Mouse (Mus musculus) urinary bladder, postnatal 4 days (tissue): ENCODE results near the gene Fut2.
A peak's percentile ranks its signal among the peaks of the same experiment; 100 is the strongest.

Experiments
- DNase-seq, 2 experiments: peaks; one replicate each; pipeline ENCODE4 v3.0.0; 2021 to 2022; ENCODE audit warnings: low spot score in 2 of 2

Gene Fut2

DNA sequence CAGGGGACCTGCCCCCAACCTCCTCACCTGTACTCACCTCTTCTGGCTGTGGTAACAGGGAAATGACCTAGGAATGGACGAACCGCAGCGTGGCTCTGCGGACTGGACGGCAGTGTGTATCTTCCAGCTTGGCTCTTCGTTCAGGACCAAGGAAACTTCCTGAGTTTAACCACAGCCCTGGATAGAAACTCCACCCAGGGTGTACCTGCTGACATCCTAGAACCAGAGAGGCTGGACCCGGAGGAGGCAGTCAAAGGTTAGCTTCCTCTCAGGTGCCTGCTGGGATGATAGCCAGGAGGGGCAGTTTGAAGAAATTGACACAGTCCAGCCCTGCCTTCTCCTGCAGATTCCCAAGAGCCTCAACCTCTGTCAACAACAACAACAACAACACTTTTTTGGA, at the start of gene Fut2:
TSS of gene Fut2 (minus strand) at position 234 of the 400 bp plus-strand sequence.
- DNase-seq, result no peak

DNA sequence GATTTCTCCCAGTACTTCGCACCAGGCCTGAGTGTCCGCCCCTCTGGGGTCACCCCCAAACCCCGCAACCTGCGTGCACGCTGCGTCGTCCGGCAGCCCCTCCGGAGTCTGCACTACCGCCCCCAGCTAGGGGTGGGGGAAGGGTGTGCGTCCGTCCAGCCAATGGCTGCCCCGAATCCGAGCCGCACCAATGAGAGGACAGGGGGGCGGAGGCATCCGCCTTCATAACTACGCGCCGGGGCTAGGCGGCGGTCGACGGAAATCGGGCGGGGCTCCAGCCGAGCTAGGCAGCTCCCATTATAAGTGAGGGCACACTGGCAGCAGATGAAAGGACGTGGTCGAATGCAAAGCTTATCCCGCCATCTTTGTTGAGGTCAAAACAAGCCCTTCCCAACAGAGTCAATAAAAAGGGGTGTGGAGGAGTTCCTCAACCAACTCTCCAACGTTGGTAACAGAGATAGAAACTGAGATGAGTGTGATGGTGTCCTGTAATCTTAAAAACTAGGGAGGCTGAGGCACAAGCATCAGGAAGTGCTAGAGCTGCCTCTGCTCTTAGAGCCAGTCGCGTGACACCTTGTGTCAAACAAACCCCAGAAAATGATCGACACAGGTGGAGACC, 49.0 kb upstream of the Fut2 start, which contains the start of gene Rpl18:
TSS of gene Rpl18 (plus strand) at position 368 of the 619 bp plus-strand sequence.
- peak; percentile 98 to 99 for DNase-seq

DNA sequence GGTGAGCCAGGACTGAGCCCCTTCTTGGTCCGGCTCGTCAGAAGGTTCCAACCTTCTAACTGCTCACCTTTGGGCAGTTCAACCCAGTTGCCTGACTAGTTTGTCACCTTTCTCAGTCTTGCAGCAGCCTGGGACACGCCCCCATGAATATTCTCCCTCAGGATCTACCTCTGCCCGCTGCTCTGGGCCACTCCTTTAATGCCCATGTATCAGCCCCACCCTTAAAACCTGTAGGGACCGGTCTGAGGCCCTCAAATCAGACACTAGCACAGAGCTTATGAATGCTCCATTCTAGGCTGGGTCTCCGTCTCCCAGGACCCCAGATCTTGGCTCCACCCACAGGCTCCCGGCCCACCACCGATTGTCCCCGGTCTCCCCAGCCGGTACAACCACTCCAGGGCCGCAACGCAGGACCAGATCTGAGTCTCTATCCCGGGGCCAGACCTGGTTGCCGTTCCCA, 48.5 kb upstream of the Fut2 start:
- no peak for DNase-seq

DNA sequence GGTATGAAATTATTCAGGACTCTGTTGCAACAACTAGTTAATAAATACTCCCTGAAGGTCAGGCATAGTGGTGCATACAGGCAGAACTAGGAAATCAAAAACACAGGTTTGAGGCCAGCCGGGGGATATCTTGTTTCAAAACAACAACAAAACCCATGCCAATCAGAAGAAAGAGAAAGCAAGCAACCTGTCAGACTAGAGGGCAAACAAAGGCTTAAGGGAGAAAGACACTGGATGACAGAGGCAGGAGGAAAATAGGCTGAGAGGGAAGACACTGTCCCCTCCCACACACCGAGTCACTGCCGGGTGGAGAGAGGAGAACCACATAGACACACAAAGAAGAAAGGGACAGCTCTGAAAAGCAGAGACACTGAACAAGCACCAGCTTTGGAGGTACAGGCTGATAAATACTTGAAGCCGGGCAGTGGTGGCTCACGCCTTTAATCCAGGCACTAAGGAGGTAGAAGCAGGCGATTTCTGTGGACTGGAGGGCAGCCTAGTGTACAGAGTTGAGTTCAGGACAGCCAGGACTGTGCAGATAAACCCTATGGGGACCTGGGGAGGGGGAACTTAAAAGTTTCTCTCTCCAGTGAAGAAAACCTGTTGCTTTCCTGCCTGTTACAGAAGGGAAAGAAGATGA, 47.8 kb upstream of the Fut2 start:
- DNase-seq, result no peak

DNA sequence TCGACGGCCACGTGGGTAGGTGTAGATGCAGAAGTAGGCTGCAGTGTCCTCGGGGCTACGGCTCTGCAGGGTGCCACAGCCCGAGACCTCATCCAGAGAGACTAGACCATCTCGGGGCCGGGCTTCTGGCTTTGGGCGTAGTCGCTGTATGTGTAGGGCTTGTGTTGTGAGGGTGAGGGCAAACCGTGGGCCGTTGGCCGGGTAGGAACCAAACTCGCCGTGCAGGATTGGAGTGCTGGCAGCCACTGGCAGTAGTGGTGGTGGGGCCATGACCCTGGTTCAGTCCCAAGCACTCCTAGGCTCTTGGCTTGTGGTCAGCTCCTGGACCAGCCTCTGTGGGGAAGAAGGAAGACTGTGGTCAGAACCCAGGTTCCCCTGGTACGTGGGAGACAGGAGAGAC, 47.2 kb upstream of the Fut2 start:
- DNase-seq, result no peak

DNA sequence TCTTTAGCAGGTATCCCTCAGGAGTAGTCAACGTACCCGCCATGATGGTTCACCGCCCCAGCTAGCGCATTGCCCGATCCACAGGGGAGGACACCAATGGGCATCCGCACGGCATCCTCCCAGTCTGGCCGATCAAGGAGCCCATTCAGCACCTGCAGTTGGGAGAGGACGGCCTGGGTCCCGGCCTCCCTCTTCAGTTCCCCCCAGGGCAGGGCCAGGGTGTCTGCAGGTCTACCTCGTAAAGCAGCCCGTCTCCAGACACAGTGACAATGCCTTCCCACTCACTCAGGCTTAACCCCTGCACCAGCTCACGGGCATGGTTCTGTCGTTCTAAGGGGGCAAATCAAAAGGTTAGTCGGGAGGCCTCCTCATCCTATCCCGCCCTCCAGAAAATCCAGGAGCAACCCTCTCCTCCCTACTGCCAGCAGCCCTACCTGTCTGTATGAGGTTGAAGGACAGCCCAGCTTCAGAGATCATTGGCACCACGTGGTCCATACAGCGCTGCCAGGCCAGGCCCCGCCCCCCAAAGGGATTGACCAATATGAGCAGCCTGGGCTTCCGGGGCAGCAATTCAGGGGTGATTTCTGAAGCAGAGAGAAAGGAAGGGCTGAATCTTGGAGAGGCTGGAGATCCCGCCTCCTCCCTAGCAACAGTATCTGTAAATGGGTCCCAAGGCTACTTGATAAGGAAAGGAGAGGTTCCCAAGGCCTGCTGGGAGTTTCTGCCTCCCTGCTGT, 46.0 kb upstream of the Fut2 start:
- DNase-seq, result no peak

DNA sequence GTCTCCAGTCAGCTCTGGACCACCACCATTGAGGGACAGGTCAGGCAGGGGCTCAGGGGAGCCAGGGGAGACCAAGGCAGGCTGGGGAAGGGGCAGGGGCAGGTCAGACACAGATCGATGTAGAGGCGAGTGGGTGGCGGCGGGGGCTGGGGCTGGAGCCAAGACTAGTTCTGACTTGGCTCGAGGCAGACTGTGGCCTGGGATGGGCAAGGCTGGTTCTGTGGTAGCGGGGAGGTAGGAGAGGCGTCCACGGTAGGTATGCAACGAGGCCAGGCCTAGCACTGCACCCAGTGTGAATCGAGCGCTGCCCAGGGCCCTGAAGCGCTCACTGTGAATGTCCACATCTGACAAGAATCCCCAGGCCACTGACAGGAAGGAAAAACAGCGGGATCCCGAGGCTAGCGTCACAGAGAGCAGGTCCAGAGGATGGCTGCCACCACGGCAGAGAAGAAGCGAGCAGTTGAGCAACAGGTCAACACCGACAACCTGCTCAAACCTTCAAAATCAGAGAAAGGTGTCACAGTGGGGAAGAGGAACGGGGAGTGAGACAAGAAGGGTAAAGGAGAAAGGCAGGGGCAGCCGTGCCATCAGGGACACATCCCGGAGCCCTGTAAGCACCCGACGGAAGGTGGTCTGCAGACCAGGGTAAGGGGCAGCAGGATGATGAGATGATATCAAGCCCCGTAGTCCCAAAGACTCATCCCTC, 45.3 kb upstream of the Fut2 start:
- DNase-seq, result no peak

DNA sequence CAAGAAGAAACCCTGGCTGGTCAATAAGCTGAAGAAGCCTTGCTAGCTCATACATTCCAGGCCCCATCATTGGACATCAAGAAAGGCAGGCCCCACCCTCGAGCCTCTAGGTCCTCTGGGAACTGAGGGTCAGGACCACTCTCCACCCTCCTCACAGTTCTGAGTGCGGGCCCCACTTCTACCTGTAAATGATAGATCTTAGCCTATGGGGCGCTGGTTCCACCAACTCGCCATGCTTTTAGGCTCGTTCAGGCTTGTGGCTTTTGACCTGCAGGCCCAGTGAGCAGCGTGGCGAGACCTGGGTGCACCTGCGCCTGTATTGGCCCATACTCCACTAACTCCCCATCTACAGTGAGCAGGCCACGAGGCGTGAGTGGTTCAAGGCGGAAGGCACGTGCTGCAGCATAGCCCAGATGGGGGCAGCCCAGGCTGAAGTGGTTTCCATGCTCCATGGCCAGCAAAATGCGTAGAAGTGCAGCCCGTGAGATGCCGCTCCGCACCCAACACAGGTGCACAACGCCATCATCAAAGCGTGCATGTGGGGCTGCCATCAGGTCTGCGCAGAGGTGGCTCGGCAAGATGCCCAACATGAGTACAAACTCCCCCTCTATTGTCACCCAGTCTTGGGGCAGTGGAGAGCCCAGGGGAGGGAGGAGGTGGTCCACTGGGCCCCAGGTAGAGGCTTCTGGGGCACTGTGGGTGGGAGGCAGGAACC, 44.4 kb upstream of the Fut2 start:
- DNase-seq, result no peak

DNA sequence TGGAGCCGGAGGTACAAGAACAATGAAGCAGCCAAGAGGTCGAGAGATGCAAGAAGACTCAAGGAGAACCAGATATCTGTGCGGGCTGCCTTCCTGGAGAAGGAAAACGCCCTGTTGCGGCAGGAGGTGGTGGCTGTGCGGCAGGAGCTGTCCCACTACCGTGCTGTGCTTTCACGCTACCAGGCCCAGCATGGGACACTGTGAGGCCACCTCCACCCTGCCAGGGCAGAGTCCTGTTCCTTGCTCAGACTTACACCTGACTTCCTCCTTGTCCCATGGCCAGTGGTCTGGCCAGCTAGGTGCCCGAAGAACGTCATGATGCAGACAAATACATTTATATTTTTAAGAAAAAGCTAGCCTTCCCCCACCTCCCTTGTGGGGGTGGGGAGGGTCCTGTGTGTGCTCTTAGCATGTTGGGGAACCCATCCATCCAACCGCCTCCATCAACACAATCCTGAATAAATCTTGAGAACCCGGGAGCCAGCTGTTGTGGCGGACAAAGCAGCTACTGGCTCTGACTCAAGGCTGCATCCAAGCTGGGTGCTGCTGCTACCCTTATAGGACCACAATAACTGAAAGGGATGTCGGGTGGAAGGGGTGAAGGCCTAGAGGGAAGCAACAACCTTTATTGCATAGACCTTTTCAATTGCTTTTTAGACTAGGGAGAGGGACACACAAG, 43.6 kb upstream of the Fut2 start:
- no peak for DNase-seq

DNA sequence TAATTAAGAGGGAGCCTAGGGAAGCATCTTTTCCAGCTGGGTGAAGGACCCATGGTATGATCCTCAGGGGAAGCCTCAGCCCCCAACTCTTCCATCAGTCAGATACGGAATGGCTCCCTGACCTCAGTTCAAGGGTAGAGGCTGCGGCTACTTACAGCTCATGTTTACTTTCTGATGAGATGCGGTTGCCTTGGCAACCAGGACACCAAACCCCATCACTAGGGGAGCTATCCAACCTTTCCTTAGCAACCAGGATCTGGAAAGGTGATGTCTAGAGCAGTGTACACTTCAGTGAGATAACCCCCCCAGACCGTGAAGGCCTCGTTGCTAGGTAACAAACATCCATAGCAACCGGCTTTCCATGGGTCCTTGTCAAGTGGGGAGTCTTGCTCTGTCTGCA, 42.8 kb upstream of the Fut2 start:
- DNase-seq, result no peak

DNA sequence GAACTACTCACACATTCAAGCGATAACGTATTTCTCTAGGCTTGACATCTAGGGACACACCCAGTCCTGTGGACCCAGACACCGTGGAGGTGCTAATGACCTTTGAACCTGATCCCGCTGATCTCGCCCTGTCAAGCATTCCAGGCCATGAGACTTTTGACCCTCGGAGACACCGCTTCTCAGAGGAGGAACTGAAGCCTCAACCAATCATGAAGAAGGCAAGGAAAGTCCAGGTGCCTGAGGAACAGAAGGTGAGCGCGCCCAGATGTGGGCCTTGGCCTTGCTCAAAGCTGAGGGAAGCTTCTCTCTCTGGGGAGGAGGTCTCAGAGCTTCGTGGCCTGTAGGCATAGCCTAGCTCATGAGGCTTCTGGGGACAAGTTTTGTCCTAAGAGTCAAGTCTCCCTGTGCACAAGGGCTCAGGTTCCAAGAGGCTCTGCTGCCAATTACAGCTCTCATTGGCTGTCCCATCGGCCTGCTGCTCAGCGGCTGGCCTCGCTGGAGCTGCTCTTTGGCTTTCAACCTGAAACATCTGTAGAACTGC, 42.1 kb upstream of the Fut2 start:
- DNase-seq, result no peak

DNA sequence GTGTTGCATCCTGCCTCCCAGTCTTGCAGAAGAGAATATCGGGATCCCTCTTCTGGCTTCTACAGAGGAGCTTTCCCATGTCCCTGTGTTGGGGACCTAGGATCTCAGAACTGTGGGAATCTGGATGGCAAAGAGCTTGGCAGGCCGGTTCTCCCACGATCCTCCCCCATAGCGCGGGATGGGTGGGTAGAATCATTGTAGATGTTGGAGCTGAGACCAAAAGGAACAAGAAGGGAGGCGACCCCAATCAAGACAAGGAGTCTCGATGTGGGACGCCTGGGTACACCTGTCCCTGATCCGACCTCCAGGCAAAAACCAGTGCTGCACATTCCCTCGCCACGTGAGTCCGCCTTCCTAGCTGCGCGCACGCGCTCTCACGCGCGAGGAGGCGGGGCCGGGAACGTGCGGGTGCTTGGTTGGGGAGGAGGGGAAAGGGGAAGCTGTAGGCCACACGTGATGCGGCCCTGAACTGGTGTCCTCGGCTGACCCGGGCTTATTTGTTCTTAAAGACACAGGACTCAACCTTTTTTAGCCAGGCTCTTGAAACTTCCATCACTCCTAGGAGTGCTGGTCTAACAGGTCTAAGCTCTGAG, 41.3 kb upstream of the Fut2 start:
- peak; percentile 93 to 97 for DNase-seq

DNA sequence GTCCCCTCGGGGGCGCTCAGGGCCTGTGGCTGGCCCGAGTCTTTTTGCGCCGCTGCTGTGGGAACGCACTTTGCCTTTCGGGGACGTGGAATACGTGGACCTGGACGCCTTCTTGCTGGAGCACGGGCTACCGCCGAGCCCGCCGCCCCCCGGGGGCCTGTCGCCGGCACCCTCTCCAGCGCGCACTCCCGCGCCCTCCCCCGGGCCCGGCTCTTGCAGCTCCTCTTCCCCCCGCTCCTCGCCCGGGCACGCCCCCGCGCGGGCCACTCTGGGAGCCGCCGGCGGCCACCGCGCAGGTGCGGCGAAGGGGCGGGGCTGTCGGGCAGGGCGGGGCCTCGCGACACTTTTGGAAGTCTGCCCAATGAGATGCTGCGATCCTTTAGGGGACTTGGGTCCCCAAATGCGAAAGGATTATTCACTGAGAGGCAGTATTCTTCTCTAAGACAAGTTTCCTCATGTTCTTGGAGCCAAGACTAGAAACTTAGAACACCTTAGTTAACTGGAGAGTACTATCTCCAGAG, 40.6 kb upstream of the Fut2 start:
- DNase-seq, result peak; percentile 87 to 90

DNA sequence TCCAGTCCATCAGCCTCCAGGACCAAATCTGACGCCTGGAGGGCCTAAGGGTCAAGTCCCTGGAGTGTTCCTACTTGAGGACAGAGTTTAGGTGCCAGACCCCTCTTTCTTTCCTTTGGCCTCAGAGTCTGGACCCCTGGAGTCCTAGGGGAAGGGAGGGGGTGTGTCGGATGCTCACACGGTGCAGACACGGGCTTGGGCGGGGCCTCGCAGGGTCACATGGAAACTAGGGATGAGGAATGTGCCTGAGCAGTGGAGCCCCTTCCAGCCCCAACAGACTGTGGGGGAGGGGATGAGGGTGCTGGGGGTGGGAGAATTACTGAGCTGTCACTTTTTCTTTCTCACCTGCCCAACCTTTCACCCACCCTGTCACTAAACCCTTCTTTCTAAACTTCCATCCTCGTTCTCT, 39.7 kb upstream of the Fut2 start:
- peak; percentile 77 to 83 for DNase-seq

DNA sequence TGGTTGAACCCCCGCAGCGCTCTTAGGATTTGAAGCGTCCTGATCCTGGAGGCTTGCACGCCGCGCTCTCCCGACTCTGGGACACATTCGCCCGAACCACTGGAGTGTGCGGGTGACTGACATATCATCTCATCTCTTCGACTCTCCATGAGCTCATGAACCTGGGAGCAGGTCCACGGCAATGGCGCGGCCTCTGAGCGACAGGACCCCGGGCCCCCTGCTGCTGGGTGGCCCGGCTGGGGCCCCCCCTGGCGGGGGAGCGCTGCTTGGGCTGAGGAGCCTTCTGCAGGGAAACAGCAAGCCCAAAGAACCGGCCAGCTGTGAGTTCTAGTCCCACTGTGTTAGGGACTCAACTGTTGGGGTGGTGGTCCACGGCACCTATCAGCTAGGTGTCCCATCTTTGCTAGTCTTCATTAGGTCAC, 39.3 kb upstream of the Fut2 start:
- DNase-seq, result no peak

DNA sequence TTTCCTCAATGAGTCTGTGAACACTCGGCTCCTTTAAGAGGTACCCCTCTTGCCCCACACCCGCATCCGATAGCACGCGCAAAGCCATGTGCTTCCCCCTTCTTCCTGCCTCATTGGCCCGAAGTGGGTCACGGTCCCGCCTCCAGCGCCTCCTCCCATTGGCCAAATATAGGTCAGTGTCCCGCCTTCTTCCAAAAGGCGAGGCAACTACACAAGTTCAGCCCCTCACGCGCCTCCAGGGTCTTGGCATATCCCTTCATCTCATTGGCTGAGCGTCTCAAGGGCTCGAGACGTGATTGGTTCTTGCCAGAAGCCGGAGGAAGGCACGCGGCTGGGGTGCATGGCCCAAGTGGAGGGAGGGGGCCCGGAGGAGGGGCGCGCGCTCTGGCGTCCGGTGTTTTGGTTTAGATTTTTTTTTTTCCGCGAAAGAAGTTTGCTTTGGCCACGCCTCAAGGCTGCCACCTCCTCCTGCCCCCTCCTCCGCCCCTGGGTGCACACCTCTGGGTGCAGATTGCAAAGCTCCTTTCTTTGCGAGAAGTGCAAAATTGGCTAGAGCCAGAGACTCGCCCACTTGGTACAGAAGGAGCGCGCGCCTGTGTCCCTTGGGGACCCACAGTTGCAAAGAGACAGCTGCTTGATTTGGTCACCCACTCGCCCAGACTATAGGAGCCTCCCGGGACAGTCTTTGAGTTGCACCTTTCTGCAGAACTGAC, 38.7 kb upstream of the Fut2 start, which contains the start of gene Dbp:
TSS of gene Dbp (plus strand) at position 359 of the 713 bp plus-strand sequence.
- DNase-seq, result peak; percentile 98 to 99

DNA sequence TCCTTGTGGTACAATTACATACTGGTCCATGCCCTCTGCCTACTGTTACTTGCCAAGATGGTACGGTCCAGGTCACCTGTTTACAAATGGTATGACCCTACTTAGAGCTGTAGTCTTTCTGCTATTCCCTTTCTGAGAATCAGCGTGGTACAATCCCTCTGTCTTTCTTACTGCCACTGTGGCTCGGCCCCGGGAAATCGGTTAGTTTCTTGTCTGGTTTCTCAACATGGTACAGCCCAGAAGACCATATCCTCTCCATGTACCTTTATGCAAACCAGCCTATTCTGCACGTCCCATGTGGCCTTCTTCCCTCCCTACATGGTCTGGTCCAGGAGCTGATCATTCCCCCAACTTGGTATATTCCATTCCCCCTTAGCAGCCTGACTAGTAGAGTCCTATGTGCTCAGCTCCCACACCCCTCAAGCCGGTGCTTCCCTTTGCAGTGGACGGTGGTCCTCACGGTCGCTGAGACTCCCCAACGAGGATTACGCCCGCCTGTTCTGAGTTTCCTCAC, 37.9 kb upstream of the Fut2 start:
- DNase-seq, result peak in 1 of 2 experiments; percentile 71

DNA sequence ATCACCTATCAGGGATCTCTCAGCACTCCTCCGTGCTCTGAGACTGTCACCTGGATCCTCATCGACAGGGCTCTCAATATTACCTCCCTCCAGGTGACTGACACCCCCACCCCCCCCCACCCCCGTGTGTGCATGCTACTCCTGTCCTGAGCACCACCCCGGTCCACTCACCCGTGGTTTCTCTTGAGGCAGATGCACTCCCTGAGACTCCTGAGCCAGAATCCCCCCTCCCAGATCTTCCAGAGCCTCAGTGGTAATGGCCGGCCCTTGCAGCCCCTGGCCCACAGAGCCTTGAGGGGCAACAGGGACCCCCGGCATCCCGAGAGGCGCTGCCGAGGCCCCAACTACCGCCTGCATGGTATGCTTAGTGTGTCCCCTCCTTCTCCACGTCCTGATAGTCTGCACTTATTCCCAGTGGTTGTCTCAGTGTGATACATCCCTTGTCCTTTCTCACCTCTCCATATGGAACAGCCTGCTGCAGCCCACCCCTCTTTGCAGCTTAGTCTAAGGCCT, 37.4 kb upstream of the Fut2 start:
- DNase-seq, result no peak
